Mouse (Mus musculus) gonadal fat pad, adult 2 months (tissue): ENCODE results near the gene Pcyox1. TPM values are rescaled to one million over a fixed set of nuclear protein-coding genes. Genes with fewer than 3 reads are reported as not detected.
"Not testable (repeated sequence)": the region's sequence is repeated elsewhere in the genome, so short reads cannot be mapped to it uniquely, and the experiment has no call there.

Experiments
- DNase-seq: peaks from one replicate; pipeline ENCODE4 v3.0.0-alpha.2; 2012; ENCODE audit warnings: low read depth
- polyA plus RNA-seq: library from polyadenylated mRNA; depleted of rRNA; stranded (reverse); fragments of >200 nt; gene quantifications from 2 replicates; pipeline ENCODE4 v1.2.3, GENCODE M21; 2012; rRNA removed

Pcyox1 gene
- polyA plus RNA-seq, 1 experiment = 87.3 TPM

DNA sequence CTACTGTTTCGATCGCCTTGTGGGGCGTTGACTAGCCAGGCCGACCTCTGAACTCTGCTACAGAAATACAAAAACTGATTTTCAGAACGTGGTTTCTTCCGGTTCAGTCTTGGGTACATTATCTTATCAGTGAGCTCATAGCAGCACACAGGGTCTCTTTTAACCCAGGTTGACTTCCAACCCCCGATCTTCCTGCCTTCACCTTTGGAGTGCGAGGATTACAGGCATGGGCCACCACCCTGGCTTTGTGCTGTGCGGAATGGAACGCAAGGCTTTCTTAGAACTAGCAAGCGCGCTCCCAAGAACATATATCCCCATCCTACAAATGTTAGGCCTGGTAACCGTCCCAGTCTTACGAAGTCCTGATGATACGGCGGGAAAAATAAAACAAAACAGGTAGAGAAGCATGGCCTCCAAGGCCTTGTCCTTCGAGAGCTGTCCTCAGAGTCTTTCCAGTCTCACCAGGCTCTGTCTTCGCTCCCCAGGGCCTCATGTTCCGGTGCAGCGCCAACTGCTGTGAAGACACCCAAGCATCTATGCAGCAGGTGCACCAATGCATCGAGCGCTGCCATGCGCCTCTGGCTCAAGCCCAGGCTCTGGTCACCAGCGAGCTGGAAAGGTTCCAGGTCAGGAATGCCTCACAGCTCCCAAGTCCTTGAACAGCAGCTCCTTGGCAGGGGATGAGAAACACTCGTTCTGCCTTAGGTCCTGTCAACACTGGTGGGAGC lies 30.7 kb downstream of the Pcyox1 start:
- DNase-seq = no peak

DNA sequence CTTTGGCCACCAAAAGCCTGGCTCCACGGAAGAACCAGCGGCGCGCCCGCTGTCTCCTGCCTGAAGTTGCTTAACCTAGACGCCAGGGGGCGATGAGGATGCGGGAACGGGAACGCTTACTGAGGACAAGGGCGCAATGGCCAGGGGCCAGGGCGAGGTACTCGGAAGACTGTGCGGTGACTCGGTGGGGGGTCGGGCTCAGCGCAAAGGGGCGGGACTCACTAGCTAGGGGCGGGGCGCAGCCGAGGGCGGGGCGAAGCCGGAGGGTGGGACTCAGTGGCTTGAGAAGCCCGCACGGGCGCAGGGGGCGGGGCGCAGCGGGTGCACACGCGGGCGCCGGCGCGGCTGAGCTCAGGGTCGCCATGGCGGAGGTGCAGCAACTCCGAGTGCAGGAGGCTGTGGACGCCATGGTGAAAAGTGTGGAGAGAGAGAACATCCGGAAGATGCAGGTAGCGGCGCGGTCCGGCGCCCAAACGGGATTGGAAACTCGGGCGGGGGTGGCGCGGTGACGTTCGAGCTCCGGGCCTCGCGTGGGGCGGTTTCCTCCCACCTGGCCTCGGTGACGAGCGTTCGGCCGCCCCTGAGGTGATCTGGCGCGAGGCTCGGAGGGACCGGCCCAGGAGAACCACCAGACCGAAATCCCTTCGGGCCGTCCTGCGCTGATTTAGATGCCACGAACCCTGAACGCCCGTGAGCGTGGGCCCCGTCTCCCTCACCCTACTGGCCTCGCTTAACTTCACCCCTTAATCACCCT lies 31.4 kb downstream of the Pcyox1 start, which contains the start of gene Fam136a:
TSS of gene Fam136a (plus strand) at position 276 of the 754 bp plus-strand sequence.
- DNase-seq = no peak

DNA sequence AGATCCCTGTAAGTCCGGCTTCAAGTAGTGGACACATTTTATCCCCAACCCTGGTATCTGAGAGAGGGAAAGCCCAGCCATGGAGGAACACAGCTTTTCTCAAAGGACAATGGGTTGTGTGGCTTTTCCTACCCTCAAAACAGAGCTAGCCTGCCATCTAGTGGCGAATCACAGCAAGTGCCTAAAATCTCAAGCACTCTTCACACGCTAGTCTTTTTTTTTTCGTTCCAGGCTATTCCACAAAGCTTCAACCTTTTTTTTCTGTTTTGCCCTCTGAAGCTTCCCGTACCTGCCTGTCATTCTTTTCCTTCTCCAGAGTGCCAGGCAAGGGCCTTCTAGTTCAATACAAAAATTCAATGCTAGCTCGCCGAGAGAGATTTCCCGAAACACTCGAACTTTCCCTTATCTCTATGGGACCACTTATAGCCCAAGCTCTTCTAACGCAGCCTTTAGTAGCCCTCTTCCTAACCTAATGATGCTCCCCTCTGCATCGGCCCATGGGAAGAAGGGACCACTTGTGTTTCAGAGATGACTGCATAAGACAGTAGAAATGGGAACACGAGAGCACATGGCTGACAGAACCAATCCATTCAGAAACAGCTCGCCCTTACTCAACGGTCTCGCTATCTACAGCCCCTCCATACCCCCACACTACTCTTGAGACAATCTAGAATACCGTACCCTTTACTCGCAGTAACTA lies 32.4 kb downstream of the Pcyox1 start:
- DNase-seq = no peak

DNA sequence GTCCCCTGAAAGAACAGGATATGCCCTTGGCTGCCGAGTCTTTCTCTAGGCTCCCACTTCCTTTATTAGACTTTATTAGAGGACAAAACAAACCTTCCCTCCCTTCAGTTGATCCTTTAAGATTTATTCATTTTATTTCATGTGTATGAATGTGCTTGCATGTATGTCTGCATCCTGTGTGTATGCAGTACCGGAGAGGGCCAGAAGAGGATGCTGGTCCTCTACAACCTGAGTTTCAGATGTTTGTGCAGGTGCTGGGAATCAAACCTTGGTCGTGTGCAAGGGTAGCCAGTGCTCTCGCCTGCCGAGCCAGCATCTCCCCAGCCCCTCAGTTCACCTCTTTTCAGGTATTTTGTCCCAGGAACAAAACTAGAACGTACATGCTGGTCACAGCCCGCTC lies 35.6 kb downstream of the Pcyox1 start:
- no peak for DNase-seq

DNA sequence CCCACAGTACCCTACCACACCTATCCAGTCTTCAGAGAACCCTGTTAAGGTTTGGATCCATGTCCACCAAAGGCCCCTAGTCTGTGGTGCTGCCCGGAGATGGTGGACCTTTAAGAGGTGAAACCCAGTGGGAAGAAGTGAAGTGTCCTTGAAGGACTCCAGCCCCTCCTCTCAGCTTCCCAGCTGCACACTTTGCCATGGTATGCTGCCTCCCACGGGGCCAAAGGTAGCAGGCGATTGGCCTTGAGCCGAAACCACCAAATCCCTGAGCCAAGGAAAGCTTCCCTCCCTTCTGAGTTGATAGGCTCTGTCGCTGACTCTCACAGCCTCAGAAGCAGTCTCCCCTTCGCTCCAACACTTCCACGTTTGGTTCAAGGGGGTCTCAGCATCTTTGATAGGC lies 36.3 kb downstream of the Pcyox1 start:
- DNase-seq = no peak

DNA sequence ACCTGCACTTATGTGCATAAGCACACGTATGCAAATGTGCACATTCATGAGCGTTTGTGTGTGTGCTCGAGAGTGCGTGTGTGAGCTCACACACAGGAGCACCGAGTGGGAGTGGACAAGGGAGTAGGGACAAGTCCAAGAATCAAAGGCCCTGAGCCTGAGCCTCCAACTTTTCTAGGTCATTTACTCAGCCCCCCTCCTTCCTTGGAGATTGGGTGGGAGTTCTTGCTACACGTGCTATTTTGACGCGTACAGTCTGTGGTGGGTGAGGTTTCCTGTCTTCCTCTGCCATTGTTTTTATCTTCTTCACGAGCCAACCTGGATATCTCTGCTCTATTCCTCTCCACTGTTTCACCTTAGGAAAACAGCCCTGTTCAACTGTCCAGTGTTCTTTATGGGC lies 40.0 kb downstream of the Pcyox1 start:
- no peak for DNase-seq

DNA sequence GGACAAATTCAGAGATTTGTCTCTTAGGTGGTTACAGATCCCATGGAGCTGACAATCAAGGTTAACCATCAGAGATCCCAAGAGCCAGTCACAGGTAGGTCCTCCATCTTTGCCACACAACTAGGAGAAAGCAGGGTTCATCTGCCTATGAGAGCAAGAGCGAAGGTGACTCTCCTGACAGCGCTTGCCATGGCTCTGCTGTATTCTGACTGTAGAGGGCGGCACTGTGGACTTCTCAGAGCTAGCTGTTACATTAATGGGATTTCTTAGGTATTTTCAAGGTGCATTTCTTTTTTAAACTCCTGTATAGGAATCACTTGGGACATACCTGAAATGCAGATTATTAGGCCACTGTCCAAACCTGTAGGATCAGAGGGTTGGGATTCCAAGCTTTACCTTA lies 42.0 kb downstream of the Pcyox1 start:
- no peak for DNase-seq

DNA sequence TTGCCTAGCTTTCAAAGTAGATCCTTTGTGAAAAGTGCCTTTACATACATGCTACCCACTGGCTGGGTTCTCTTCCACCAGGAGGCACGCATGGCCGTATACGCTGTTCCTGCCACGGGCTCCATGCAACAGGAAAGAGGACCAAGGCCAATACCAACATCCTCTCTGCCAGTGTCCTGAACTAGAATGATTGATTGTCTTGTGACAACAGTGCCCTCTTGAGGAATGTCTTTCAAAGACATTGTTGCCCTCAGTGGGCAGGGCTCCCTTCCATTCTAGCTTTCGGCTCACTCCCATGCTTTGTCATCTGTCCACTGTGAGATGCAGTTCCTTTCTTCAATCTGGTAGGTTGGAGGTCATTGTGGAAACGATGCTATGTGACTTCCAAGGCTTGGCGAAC lies 47.7 kb downstream of the Pcyox1 start:
- peak; percentile 49 for DNase-seq

DNA sequence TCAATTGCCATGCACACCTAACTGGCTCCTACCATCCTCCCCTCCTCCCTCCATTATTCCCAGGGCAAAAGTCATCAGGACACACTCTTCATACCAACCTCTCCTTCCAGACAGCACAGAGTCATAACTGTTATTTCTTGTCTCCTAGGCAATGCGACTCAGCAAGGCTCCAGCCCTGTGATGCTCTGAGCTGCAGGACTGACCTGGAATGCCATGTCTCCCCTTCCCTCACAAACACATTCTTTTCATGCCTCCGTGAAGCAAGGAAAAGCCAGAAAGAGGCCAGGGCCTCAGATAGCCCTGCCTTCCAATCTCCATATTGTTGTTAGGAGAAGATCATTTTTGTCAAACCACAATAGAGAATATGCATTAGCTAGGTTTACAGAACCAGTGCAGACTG lies 50.9 kb downstream of the Pcyox1 start:
- DNase-seq = no peak

DNA sequence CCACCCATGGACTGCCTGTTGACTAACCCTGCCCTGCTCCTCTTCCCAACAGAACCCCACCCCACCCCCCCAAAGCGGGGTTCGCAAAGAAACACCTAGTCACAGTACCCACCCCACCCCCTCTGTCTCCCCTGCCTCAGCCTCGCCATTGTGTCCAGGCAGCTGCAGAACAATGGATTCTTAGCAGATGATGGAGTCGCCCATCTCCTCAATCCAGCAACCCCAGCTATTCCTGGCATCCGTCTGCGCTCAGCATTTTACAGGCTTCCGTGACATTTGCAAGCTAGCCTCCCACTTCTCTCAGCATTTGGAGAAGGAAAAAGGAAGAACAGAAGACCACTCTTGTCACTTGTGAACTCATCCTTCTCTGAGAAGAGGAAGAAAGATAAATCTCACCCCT lies 53.3 kb downstream of the Pcyox1 start:
- no peak for DNase-seq

DNA sequence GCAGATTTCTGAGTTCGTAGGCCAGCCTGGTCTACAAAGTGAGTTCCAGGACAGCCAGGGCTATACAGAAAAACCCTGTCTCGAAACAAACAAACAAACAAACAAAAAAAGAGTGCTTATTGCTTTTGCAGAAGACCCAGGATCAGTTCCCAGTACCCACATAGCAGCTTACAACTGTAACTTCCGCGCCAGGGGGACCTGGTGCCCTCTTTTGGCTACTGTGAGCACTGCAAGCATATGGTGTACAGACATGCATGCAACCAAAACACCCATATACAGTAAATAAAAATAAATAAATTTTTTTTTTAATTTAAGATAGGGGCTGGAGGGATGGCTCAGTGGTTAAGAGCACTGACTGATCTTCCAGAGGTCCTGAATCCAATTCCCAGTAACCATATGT lies 60.6 kb downstream of the Pcyox1 start:
- not testable (repeated sequence) for DNase-seq

Other genes starting within 250 kb of the Pcyox1 start
- gene Tgfa, start 201.9 kb downstream of the Pcyox1 start, polyA plus RNA-seq = 3.5 and 5.5 TPM in 2 replicates
- gene Fam136a, start 31.5 kb downstream of the Pcyox1 start, polyA plus RNA-seq = 23.0 and 25.9 TPM in 2 replicates
- gene Snrpg, start 25.9 kb downstream of the Pcyox1 start, polyA plus RNA-seq = 34.6 and 35.7 TPM in 2 replicates
- 26.8 and 28.8 TPM in 2 replicates for gene Tia1, start 7.1 kb upstream of the Pcyox1 start, polyA plus RNA-seq
- gene Gm44790, start 29.5 kb upstream of the Pcyox1 start, polyA plus RNA-seq = 4.3 and 9.1 TPM in 2 replicates
- 15.2 and 16.8 TPM in 2 replicates for gene C87436, start 41.2 kb upstream of the Pcyox1 start, polyA plus RNA-seq
- gene Pcbp1, start 129.2 kb upstream of the Pcyox1 start, polyA plus RNA-seq = 101 and 174 TPM in 2 replicates
- gene Asprv1, start 231.0 kb upstream of the Pcyox1 start, polyA plus RNA-seq = 0.13 and 0.38 TPM in 2 replicates